Mouse (Mus musculus) stomach, embryonic 16.5 days (tissue): ENCODE measurements around the gene 1700001F09Rik. TPM values are rescaled to one million over a fixed set of nuclear protein-coding genes. Genes with fewer than 3 reads are reported as not detected.
"Not testable (repeated sequence)": the region's sequence is repeated elsewhere in the genome, so short reads cannot be mapped to it uniquely, and the experiment has no call there.

Source experiments
- ATAC-seq: fragments of 200-750 bp; cut with Nextera tagmentation; 2 replicates; pipeline ENCODE4 v1.8.0; 2017; ENCODE audit warnings: moderate number of reproducible peaks, moderate TSS enrichment; ENCODE audit not compliant: insufficient read depth, low FRiP score
- H3K27ac ChIP-seq: fragments of 300-500 bp; sonication (generic); 2 replicates; pipeline ENCODE4 v1.5.1; 2014; ENCODE audit warnings: low read length
- H3K27me3 ChIP-seq: fragments of 300-500 bp; sonication (generic); 2 replicates; pipeline ENCODE4 v1.6.1; 2014; ENCODE audit warnings: low read length, control low read depth, mixed read lengths; ENCODE audit not compliant: control insufficient read depth, insufficient read depth
- H3K36me3 ChIP-seq: fragments of 300-500 bp; sonication (generic); 2 replicates; pipeline ENCODE4 v1.6.1; 2014; ENCODE audit warnings: low read length; ENCODE audit not compliant: control insufficient read depth, insufficient read depth
- H3K4me1 ChIP-seq: fragments of 300-500 bp; sonication (generic); 2 replicates; pipeline ENCODE4 v1.6.1; 2014; ENCODE audit warnings: low read length, control low read depth, mixed read lengths; ENCODE audit not compliant: control insufficient read depth, insufficient read depth
- H3K4me2 ChIP-seq: fragments of 300-500 bp; sonication (generic); 2 replicates; pipeline ENCODE4 v1.6.1; 2014; ENCODE audit warnings: low read depth, low read length, mixed read lengths
- H3K4me3 ChIP-seq: fragments of 300-500 bp; sonication (generic); replicated peaks from 2 replicates; pipeline ENCODE4 v1.5.1; 2014; ENCODE audit warnings: mild to moderate bottlenecking, low read length
- H3K9ac ChIP-seq: fragments of 300-500 bp; sonication (generic); 2 replicates; pipeline ENCODE4 v1.6.1; 2014; ENCODE audit warnings: low read length
- H3K9me3 ChIP-seq: fragments of 300-500 bp; sonication (generic); replicated peaks from 2 replicates; pipeline ENCODE4 v1.6.1; 2016; ENCODE audit warnings: low read length, control low read depth; ENCODE audit not compliant: control insufficient read depth
- WGBS: fragments of 180-500 bp; shearing (Covaris S2); extraction: QIAGEN DNeasy Blood & Tissue Kit; methylation state at CpG from one replicate; pipeline ENCODE4 v1.1.7; 2014; 5-methylcytosine and 5-hydroxymethylcytosine counted together
- polyA plus RNA-seq: library from polyadenylated mRNA; unstranded; fragments of >200 nt; fragmentation: Nextera tagmentation; extraction: Ambion mirVana; gene quantifications from 2 replicates; pipeline ENCODE4 v1.2.1, GENCODE M21; 2015

1700001F09Rik gene
- polyA plus RNA-seq, result not detected in 2 replicates

DNA sequence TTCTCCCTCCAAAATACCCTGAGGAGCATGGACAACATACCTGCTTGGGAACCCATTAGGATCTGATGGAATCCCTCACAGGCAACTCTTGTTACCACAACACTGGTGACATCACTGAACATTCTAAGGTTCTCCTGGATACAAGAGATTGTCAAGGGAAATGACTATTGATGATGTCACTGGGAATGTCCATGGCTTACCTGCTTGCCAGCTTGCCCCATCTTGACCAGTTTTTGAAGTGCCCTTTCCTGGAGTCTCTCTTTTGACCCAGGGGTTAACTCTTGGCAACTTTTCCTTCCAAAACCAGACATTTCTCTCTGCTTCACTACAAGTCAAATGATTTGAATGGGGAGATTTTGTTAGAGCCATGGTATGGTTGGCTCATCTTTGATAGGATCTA is at the start of gene 1700001F09Rik:
1700001F09Rik (minus strand) TSS at position 101 of the 400 bp plus-strand sequence.
- not testable (repeated sequence) for H3K4me3 ChIP-seq, H3K4me1 ChIP-seq, H3K36me3 ChIP-seq, H3K9ac ChIP-seq, H3K27ac ChIP-seq, ATAC-seq, H3K4me2 ChIP-seq, H3K27me3 ChIP-seq, H3K9me3 ChIP-seq

DNA sequence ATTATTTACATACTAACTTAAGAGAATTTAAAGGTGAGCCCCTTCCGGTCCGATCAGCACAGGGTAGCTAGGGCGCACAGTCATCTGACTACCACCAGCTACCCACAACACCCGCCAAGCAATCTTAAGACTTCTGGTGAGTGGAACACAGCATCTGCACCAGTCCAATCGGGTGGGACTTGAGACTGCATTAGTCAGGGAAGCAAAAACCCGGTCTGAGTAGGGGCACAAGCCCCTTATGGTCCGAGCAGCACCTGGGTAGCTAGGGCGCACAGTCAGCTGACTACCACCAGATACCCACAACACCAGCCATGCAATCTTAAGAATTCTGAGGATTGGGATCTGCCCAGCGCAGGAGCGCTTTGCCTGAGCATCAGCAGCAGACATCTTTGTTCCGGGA is 14.1 kb upstream of the 1700001F09Rik start:
- WGBS, result 85% methylated on average over 11 of the region's 11 CpGs
- ATAC-seq, H3K27ac ChIP-seq, H3K9me3 ChIP-seq, H3K4me1 ChIP-seq, H3K4me3 ChIP-seq, H3K36me3 ChIP-seq, H3K27me3 ChIP-seq, H3K9ac ChIP-seq, H3K4me2 ChIP-seq: not testable (repeated sequence)

DNA sequence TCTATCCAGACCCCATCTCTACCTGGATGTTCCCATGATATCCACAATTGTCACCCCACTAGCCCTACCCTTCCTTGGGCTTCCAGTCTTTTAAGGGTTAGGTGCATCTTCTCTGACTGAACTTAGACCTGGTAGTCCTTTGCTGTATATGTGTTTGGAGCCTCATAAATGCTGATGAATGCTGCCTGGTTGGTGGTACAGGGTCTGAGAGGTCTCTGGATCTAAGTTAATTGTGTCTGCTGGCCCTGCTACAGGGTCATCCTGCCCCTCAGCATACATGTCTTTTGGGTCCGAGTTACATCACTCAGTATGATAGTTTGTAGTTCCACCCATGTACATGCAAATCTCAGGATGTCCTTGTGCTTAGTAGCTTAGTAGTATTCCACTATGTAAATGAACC is 11.6 kb upstream of the 1700001F09Rik start:
- not testable (repeated sequence) for H3K27ac ChIP-seq, H3K4me2 ChIP-seq, H3K9ac ChIP-seq, H3K4me1 ChIP-seq, H3K9me3 ChIP-seq, H3K27me3 ChIP-seq, ATAC-seq, H3K36me3 ChIP-seq, H3K4me3 ChIP-seq
- 65% methylated on average over 1 of the region's 1 CpGs for WGBS

DNA sequence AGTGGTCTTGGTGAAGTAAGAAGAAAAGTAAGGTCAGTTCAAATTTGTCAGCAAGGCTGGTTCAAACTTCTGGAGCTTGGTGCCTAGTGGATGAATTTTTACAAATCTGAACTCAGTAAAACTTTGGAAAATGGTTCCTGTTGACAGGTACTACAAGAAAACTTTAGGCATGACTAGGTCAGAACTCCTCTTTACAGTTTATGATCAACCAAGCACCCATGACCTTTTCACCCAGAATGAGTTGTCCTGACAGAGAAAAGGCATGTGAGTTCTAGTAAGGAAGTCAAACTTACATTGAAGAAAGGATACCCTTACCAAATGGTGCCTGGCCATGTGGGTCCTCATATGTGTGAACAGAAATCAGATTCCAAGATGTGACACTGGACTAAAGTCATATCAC is 9.9 kb upstream of the 1700001F09Rik start:
- H3K4me1 ChIP-seq, H3K9ac ChIP-seq, H3K27me3 ChIP-seq, H3K27ac ChIP-seq, H3K9me3 ChIP-seq, H3K4me3 ChIP-seq, ATAC-seq, H3K4me2 ChIP-seq, H3K36me3 ChIP-seq: not testable (repeated sequence)

DNA sequence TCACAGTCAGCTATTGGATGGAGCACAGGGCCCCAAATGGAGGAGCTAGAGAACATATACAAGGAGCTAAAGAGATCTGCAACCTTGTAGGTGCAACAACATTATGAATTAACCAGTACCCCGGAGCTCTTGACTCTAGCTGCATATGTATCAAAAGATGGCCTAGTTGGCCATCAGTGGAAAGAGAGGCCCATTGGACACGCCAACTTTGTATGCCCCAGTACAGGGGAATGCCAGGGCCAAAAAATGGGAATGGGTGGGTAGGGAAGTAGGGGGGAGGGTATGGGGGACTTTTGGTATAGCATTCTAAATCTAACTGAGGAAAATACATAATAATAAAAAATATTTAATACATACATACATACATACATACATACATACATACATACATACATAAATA is 5.3 kb upstream of the 1700001F09Rik start:
- H3K9me3 ChIP-seq, H3K9ac ChIP-seq, H3K36me3 ChIP-seq, H3K4me2 ChIP-seq, H3K4me3 ChIP-seq, H3K4me1 ChIP-seq, H3K27ac ChIP-seq, H3K27me3 ChIP-seq, ATAC-seq: not testable (repeated sequence)
- WGBS, result 82% methylated on average over 1 of the region's 2 CpGs

DNA sequence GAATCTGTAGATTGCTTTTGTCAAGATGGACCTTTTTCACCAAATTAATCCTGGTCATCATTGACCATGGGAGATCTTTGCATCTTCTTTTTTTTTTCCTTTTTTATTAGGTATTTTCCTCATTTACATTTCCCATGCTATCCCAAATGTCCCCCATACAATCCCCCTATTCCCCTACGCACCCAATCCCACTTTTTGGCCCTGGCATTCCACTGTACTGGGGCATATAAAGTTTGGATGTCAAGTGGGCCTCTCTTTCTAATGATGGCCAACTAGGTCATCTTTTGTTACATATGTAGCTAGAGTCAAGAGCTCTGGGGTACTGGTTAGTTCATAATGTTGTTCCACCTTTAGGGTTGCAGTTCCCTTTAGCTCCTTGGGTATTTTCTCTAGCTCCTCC is 10.0 kb downstream of the 1700001F09Rik start:
- H3K9me3 ChIP-seq, ATAC-seq, H3K4me1 ChIP-seq, H3K4me3 ChIP-seq, H3K4me2 ChIP-seq, H3K27ac ChIP-seq, H3K9ac ChIP-seq, H3K27me3 ChIP-seq, H3K36me3 ChIP-seq: not testable (repeated sequence)
- WGBS, result 79% methylated on average over 1 of the region's 1 CpGs

DNA sequence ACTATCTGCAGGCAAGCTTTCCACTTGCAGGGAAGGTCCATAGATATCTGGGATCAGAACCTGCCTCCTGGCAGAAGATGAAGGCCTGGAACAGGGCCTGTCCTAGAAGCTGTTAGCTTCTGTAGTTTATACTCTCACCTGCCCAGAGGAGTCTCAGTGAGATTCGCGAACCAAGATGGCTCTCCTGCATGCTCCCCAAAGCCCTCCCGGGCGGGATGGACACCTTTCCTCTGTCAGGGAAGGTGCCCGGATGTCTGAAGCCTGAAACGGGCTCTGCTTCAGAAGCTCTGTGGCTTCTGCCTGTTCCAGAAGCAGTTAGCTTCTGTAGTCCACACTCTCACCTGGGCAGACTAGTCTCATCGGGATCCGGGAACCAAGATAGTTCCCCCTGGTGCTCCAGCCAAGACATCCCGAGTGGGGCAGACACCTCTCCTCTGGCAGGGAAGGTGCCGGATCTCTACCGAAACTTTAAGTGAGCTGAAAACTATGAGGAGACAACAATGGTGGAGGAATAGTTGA is 16.2 kb downstream of the 1700001F09Rik start:
- H3K36me3 ChIP-seq, H3K4me1 ChIP-seq, H3K4me3 ChIP-seq, ATAC-seq, H3K9ac ChIP-seq, H3K27ac ChIP-seq, H3K27me3 ChIP-seq, H3K9me3 ChIP-seq, H3K4me2 ChIP-seq: not testable (repeated sequence)
- 91% methylated on average over 9 of the region's 11 CpGs for WGBS

DNA sequence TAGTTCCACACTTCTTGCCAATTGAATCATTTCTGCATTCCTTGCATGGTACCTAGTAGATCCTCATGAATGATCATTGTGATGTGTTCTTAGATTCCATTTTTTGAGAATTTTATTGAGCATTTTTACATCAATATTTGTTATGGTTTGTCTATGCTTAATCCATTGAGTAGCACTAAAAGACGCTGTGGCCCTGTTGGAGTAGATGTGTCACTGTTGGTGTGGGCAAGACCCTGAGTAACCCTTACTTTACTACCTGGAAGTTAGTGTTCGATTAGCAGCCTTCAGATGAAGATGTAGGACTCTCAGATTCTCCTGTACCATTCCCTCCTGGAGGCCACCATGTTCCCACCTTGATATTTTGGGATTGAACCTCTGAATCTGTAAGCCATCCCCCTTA is 19.0 kb downstream of the 1700001F09Rik start:
- not testable (repeated sequence) for ATAC-seq

DNA sequence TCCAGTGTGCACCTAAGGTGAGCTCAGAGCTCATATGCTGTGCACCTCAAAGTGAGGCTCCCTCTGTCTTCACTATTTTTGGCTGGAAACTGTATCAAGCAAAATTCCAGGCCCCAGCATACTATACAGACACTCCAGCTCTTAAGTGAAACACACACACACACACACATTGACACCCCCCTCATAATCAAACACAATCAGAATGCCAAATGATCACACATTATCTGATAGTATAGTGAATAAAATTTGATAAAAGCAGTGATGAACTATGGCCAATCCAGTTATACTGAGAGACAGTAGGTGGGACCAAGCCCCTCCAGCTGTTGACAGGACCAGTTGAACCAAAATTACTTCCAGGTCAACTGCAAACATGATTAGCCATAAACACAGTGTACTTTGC is 28.1 kb downstream of the 1700001F09Rik start:
- not testable (repeated sequence) for ATAC-seq, H3K27me3 ChIP-seq, H3K4me2 ChIP-seq

More for the DNA sequence above, 19.0 kb downstream of the 1700001F09Rik start:
- not testable (repeated sequence) for H3K27me3 ChIP-seq, H3K4me1 ChIP-seq, H3K36me3 ChIP-seq, H3K9me3 ChIP-seq, H3K27ac ChIP-seq, H3K4me3 ChIP-seq, H3K4me2 ChIP-seq, H3K9ac ChIP-seq
- WGBS, result 63% methylated on average over 2 of the region's 2 CpGs

DNA sequence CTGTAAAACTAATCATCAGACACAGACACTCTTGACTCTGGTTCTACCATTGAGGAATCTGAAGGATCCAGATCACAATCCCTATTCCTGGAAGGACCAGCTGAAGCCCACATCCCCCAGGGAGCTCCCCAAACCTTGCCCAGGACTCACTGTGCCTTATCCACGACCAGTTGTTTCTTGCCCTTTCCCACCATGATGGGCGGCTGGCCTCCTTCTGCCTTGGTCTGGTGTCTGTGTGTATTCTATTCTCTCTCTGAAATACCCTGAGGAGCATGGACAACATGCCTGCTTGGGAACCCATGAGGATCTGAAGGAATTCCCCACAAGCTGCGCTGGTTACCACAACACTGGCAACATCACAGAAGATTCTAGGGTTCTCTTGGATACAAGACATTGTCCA is 54.1 kb downstream of the 1700001F09Rik start, which contains the start of gene Gm8127:
Gm8127 (minus strand) TSS at position 330 of the 400 bp plus-strand sequence.
- not testable (repeated sequence) for ATAC-seq, H3K4me3 ChIP-seq, H3K36me3 ChIP-seq, H3K9me3 ChIP-seq, H3K27ac ChIP-seq, H3K4me2 ChIP-seq, H3K9ac ChIP-seq, H3K27me3 ChIP-seq, H3K4me1 ChIP-seq
- 76% methylated on average over 3 of the region's 3 CpGs for WGBS

More for the DNA sequence above, 28.1 kb downstream of the 1700001F09Rik start:
- not testable (repeated sequence) for H3K4me1 ChIP-seq, H3K9ac ChIP-seq, H3K4me3 ChIP-seq, H3K27ac ChIP-seq, H3K9me3 ChIP-seq, H3K36me3 ChIP-seq
